Comparison of ENCODE assay signal across 8 mouse cellular contexts in the genomic region with DNA sequence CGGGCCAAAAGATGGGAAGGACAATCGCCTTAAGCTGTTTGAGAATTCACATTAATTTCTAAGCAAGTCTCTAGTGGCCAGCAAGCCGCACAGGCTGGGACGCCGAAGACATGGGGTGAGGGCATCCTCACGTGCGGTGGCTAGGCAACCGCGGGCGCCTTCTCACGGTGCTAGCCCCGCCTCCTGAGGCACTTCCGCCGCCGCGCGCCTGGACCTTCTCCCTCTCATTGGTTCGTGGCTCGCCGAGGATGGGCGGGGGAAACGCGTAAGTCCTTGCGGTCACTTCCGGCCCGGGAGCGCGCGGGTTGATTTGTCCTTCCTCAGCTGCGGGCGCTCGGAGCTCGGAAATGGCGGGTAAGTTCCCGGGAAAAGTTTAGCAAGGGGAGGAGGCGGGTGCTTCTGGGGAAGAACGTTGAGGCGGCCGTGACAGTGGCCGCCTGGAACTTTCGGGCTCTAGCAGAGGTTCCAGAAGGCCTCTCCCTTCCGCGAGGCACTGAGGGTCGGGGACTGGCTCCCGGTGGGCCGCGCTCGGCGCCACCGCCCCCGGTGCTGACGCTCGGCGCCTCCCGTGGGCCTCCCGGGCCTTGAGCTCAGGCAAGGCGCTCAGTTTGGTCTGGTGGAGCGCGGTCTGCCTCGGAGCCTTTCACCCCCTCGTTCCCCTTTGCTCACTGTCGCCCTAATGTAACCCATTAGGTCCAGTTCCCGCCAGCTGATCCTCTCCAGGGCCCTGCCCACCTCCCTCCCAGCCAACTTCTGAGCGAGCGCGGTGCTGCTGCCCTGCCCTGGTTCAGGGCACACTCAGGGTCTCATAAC. TPM values are rescaled to one million over a fixed set of nuclear protein-coding genes. Genes with fewer than 3 reads are reported as not detected.
A peak's percentile ranks its signal among the peaks of the same experiment; 100 is the strongest.
DNase-seq lines count a peak whose midpoint lies in the region; ATAC-seq and TF ChIP-seq lines count a peak whose summit lies in the region.

A gene (plus strand): TSS at position 8 of the 813 bp plus-strand sequence.

- peak within 1 kb of the TSS; percentile 49 for H3K27ac ChIP-seq in bone marrow, adult 2 months (ENCODE audit: control insufficient read depth, insufficient read depth, low read depth, low read length, poor library complexity)
- H3K27ac ChIP-seq in embryonic facial prominence, embryonic 15.5 days (replicated peaks): peak within 1 kb of the TSS; percentile 87
- H3K27ac ChIP-seq in kidney, embryonic 14.5 days (ENCODE audit: low read depth, low read length): peak within 1 kb of the TSS; percentile 83
- H3K27ac ChIP-seq in limb, embryonic 15.5 days: peak within 1 kb of the TSS; percentile 85

- peak; percentile 97 for ATAC-seq in embryonic facial prominence, embryonic 15.5 days (ENCODE audit: insufficient number of reproducible peaks, low FRiP score, low TSS enrichment, low read depth)
- ATAC-seq in kidney, embryonic 14.5 days (ENCODE audit: low FRiP score, low TSS enrichment): peak; percentile 99
- peak; percentile 99 for ATAC-seq in limb, embryonic 15.5 days (ENCODE audit: insufficient number of reproducible peaks, low FRiP score, low TSS enrichment, low read depth)

- H3K4me2 ChIP-seq in embryonic facial prominence, embryonic 15.5 days (replicated peaks): peak within 1 kb of the TSS; percentile 66
- H3K4me2 ChIP-seq in kidney, embryonic 14.5 days (replicated peaks; ENCODE audit: low read depth, low read length): peak within 1 kb of the TSS; percentile 75
- H3K4me2 ChIP-seq in limb, embryonic 15.5 days: peak within 1 kb of the TSS; percentile 53

- H3K9me3 ChIP-seq in embryonic facial prominence, embryonic 15.5 days (replicated peaks): no peaks in the 10 kb centered on the region
- H3K9me3 ChIP-seq in kidney, embryonic 14.5 days (ENCODE audit: control insufficient read depth, low read length): no peaks in the 10 kb centered on the region
- H3K9me3 ChIP-seq in limb, embryonic 15.5 days: no peaks in the 10 kb centered on the region

- no peak for TF ChIP-seq CTCF in bone marrow, adult 2 months (IDR thresholded peaks at IDR 0.05; ENCODE audit: control insufficient read depth, insufficient read depth, low read length)

- DNase-seq in 416B (ENCODE audit: low read depth): peak; percentile 98
- DNase-seq in heart, adult 9 months (ENCODE audit: low spot score in 2 of 2): peak; percentile 94 to 95
- DNase-seq in monocyte, adult 2 months (ENCODE audit: low read depth in 1 of 2, low spot score in 2 of 2): peak; percentile 92 to 93
- peak; percentile 94 to 96 for DNase-seq in spleen, postnatal 36 days (ENCODE audit: low spot score in 2 of 2)

- H3K36me3 ChIP-seq in embryonic facial prominence, embryonic 15.5 days: peaks cover 15% of the 10 kb centered on the region; the same call in 1 of the 2 replicates
- H3K36me3 ChIP-seq in kidney, embryonic 14.5 days (ENCODE audit: control insufficient read depth, insufficient read depth, low read length): peaks cover 19% of the 10 kb centered on the region
- H3K36me3 ChIP-seq in limb, embryonic 15.5 days: peaks cover 16% of the 10 kb centered on the region

- no peaks in the 10 kb centered on the region; the same call in 1 of the 2 replicates for H3K4me1 ChIP-seq in bone marrow, adult 2 months (ENCODE audit: control insufficient read depth, insufficient read depth, low read length)
- H3K4me1 ChIP-seq in embryonic facial prominence, embryonic 15.5 days: peaks cover 9% of the 10 kb centered on the region
- H3K4me1 ChIP-seq in kidney, embryonic 14.5 days (ENCODE audit: control insufficient read depth, insufficient read depth, low read length): no peaks in the 10 kb centered on the region; the same call in 1 of the 2 replicates
- peaks cover 9% of the 10 kb centered on the region; the same call in 1 of the 2 replicates for H3K4me1 ChIP-seq in limb, embryonic 15.5 days

- WGBS in bone marrow, adult 2 months: under 1% methylated on average over 66 of the region's 66 CpGs
- under 1% methylated on average over 66 of the region's 66 CpGs for WGBS in embryonic facial prominence, embryonic 15.5 days
- WGBS in kidney, embryonic 14.5 days: under 1% methylated on average over 66 of the region's 66 CpGs
- under 1% methylated on average over 63 of the region's 66 CpGs for WGBS in limb, embryonic 15.5 days

- H3K27me3 ChIP-seq in embryonic facial prominence, embryonic 15.5 days: no peaks in the 10 kb centered on the region
- no peaks in the 10 kb centered on the region for H3K27me3 ChIP-seq in kidney, embryonic 14.5 days (ENCODE audit: control insufficient read depth, insufficient read depth, low read length)
- H3K27me3 ChIP-seq in limb, embryonic 15.5 days: no peaks in the 10 kb centered on the region

- TF ChIP-seq POLR2A in bone marrow, adult 2 months (IDR thresholded peaks at IDR 0.05; ENCODE audit: borderline replicate concordance, control insufficient read depth, low read depth, low read length): no peak; the same call in 1 of the 2 replicates

- peak within 1 kb of the TSS; percentile 78 for H3K4me3 ChIP-seq in bone marrow, adult 2 months (replicated peaks; ENCODE audit: control insufficient read depth, low read depth, low read length)
- peak within 1 kb of the TSS; percentile 97 for H3K4me3 ChIP-seq in embryonic facial prominence, embryonic 15.5 days (replicated peaks)
- H3K4me3 ChIP-seq in kidney, embryonic 14.5 days (ENCODE audit: low read length): peak within 1 kb of the TSS; percentile 92
- H3K4me3 ChIP-seq in limb, embryonic 15.5 days: peak within 1 kb of the TSS; percentile 88

- H3K9ac ChIP-seq in embryonic facial prominence, embryonic 15.5 days: peak within 1 kb of the TSS; percentile 84
- peak within 1 kb of the TSS; percentile 90 for H3K9ac ChIP-seq in kidney, embryonic 14.5 days (ENCODE audit: low read depth, low read length)
- peak within 1 kb of the TSS; percentile 89 for H3K9ac ChIP-seq in limb, embryonic 15.5 days

RNA-seq across cellular contexts. Expression of the gene that starts here (rescaled TPM):
- 72.3 and 83.0 TPM in 2 replicates for polyA plus RNA-seq in bone marrow, adult 2 months (2011; ENCODE audit: insufficient read depth, insufficient read length, low replicate concordance, missing spikeins)
- 95.8 and 101 TPM in 2 replicates for polyA plus RNA-seq in embryonic facial prominence, embryonic 15.5 days (2015; fragmentation: Nextera tagmentation; extraction: Ambion mirVana)
- polyA plus RNA-seq in kidney, embryonic 14.5 days (2014; fragmentation: Nextera tagmentation; extraction: Ambion mirVana): 149 and 192 TPM in 2 replicates
- 93.8 and 107 TPM in 2 replicates for polyA plus RNA-seq in limb, embryonic 15.5 days (2015; fragmentation: Nextera tagmentation; extraction: Ambion mirVana)

Comparison
In these comparisons a context has a peak if more than half of its experiments do, and no peak if none do; other contexts are left out.
1. Peak in every context shown above with its lines: DNase-seq, ATAC-seq, H3K4me3 ChIP-seq and H3K27ac ChIP-seq.